Mouse (Mus musculus) frontal cortex, postnatal 36 days (tissue): ENCODE measurements around the gene Gns.

Experiments
- DNase-seq, 2 experiments: peaks; one replicate each; pipeline ENCODE4 v3.0.0; 2022; ENCODE audit warnings: low spot score in 2 of 2

The Gns gene

DNA sequence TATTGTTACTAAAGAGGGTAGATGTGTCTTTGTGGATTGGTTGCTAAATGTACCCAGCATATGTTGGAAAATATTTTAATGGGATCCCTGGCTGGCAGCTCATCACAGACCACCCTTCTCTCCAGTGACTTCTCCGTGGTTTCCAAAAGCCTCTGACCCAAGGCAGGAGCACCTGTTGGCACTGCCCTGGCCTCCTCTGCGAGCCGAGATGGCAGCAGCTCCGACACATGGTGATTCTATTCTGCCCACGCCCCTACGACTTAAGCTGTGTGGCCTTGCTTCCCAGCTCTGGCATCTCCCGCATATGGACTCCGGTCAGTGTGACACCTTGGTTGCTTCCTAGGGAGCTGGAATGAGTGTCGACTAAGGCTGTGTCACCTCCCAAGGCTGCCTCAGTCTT, 38.2 kb downstream of the Gns start:
- no peak for DNase-seq

DNA sequence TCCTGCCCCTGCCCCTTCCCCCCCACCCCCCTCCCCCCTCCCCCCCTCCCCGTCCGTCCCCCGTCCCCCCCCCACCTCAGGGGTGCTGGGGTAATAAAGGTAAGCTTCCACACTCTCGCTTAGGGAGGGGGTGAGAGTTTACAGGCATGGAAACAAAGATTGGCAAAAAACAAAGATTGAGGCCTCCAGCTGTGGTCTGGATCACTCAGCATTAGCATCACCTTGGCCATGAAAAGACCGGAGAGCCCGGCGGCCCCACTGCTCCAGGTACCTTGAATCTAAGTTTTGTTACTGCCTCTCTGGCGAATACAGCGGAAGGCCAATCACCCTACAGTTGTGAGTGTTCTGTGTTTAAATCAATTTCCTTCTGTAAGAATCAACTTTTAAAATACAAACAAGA, 39.1 kb downstream of the Gns start:
- no peak for DNase-seq

DNA sequence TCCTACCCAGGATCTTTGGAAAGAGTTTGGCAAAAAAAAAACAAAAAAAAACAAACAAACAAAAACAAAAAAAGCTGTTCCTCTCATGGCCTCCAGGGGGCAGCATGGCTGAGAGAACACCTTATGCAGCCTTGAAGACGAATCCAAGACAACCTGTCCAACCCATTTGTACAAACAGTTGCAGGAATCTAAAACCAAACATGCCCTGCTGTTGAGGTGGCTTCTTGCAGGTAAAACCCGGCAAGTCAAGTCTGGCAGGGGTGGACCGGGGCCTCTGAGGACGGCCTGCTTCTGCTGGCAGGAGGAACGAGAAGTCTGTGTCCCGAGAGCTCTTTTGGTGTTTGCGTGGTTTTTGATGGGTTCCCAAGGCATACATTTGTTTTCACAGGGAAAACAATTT, 44.8 kb downstream of the Gns start:
- DNase-seq = no peak

DNA sequence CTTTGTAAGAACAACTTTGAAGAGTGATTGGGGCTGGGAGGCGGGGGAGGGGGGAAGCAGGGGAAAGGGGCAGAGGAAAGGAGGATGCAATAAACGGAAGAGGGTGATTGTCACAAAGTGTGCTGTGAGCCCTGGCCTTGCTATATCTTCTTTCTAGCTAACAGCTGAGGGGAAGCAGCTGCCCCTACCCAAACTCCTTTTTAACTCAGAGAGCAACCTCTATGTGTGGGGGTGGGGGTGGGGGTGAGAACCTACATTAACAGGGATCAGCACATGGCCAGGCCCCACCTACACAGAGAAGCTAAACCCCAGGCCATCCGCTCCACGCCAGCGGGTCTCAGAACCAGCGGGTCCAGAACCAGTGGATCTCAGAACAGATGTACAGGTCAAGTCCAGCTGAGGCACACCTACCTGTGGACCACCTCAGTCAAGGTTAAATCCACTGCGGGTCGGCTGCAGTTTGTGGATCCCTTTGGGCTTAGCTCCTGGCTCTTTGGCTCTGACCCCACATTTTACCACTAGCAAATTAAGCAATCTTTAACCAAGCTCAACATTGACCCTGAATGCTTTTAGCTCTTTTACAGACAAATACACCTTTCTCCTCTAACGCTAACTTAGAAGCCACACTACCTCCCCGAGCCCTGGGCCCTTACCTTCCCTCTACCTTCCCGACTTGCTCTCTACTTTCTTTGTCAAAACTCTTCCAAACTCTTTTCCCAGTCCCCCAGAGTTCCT, 47.0 kb downstream of the Gns start:
- no peak for DNase-seq

DNA sequence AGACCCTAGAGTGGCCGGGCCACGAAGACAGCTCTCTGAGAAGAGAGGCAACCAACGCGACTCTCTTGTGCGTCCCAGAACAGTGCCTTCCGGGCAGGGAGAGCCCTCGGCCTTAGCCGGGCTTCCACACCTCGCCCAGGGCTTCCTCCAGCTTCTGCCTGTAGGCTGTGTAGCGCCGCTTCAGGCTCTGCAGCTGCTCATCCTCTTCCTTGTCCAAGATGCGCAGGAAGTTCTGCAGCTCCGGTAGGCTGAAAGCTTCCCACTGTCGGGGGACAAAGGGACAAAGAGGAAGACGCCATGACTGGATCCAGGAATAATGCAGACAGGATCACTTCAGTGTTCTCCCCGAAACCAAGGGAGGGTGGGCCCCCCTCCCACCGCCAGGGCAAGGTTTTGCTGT, 47.9 kb downstream of the Gns start:
- DNase-seq = no peak

DNA sequence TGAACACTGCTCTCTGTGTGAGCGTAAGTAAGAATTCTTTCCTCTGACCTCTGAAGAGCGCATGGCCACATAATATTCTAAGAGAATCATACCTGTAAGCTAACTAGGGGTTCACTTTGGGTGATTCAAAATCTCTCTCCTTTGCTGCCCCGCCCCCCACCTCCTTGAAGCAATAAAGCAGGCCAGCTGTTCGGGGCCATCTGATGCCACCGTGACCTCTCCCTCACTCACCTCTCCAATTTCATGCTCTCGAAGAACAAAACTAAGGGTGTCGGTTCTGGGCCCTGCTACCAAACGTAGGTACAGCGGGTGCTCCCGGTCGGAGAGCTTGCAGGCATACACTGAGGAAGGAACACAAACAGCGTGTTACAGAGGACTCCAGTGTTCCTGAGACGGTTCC, 49.2 kb downstream of the Gns start:
- DNase-seq = no peak

DNA sequence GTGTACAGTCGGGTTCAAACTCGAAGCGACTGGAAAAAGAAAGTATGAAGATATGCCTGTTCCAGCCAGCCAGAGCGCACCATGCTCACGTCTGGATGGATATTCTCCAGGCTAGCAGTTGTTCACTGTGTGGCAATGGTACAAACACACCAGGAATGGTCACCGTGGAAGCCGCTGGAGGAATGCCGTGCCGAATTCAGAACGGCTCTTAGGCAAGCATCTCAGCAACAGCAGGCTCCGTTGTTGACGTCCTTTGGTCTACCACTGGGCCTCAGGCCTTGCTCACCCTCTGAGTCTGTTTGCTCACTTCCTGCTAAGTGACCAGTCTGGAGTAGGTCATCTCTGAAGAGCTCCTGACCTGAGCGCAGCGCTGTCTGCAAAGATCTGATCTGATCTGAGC, 53.9 kb downstream of the Gns start:
- no peak for DNase-seq

DNA sequence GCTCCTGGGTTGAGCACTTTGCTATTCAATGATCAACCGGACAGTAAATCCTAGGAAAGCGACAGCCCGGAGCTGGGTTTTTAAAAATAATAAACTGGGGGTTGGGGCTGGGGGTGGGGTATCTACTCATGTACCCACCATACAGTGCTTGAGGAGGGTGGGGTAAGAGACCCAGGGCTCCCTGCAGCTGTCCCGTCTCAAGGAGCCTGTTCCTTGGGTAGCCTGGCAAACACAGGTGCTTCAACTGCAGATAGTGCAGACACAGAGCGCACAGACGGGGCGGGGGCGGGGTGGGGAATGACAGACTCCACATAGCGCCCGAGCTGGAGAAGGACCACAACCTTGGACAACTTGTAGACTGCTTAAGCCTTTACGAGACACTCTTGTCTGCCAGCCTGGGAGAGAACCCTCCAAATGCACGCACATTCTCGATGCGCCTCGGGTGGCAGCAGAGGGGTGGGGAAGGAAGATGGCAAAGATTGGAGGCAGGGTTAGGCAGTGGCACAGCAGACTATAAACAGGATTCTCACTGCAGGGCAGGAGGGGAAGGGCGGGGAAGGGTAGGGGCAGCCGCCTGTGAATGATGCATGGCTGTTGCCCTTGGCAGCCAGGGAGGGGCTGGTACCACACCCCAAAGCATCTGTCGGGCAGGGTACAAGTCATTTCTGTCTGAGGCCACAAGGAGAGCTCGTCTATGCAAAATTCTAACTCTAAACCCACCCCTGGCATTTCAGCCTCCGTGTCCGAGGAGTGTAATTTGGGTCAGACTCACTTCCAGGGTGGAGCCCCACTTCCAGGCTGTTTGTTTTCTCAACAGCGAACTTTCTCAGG, 55.0 kb downstream of the Gns start:
- no peak for DNase-seq

DNA sequence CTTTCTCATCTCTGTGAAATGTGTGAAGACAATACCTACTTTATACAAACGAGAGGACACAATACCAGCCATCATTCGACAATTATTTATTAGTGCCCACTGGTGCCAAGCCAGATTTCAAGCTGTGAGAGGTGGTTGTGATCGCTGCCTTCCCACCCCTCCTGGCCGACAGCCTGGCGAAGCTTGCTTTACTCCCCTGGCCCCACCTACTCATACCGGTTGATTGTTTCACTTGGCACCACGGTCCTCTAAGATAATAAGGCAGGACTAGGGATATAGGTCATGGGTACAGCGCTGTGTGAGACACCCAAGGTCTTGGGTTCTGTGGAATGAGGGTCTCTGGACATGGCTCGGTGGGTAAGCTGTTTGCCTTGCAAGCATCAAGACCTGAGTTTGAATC, 56.1 kb downstream of the Gns start:
- no peak for DNase-seq

DNA sequence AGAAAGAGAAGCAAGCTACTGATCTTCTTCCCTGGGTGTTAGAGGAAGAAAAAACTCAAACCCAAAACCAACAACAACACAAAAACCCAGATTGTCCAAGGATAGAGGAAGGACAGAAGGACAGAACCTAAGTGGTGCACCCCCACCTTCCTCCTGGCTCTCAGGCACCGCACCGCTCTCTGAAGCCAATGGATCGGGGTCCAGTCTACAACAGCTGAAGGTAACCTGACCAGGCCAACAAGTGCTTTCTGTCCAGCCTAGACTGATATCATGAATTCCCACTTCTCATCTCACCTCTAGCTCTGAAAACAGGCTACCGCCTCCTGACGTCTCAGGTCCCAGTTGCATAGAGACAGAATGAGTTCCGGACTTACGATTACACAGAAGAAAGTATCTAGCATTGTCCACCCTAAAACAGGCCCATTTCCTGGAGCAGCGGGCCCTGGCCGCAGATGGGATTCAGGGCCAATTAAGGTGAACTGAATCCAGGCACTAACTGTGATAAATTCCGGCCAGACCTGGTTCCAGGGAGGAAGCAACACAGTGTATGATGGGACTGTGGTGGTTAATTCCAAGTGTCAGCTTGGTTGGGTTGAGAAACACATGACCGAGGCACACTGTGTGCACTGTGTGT, 56.9 kb downstream of the Gns start:
- DNase-seq = no peak

DNA sequence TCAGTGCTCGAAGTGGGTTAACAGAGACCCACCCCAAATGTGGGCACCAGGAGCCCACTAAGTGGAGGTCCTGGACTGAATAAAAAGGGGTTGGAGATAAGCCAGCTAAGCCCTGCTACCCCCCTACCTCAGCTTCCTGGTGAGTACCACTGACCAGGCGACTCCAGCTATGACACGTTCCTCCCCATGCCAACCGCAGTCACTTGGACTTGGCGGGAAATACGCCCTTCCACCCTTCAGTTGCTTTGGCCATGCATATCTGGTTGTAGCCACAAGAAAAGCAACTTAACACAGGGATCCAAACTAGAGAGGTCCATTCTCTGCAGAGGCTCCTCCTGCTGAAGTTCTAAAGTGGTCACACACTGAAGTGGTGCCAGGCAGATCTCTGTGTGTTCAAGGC, 57.4 kb downstream of the Gns start:
- DNase-seq = no peak

DNA sequence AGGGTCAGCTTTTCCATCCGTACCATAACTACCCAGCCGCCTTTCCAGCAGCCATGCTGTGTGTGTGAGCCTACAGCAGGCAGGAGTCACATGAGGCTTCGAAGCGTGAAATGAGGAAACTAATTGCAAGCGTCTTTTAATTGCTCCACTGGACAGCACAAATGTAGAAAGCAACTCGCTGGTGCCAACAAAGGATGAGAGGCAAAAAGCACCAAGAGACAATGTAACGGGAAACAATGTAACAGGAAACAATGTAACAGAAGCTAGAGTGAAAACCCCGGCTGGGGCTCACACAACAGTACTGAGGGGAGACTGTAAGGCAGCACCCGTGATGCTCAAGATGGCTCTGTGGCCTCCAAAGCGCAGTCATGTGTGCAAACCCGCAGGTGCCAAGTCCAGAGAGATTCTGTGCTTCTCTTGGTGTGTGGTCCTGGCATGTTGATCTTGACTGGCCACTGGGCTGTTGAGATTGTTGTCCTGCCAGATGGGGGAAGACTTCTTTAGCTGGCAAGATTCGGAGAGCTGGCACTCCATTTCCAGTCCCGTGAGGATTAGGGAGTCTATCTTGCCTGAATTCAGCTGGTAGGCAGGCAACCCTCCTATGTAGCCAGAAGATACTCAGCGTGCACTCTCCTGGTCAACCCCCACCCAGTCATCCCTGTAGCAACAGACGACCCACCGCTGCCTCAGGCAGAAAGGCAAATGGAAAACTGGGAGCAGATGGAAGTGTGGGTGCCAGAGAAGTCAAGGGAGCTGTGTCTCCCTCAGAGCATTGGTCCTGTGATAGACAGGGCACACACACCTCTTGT, 58.9 kb downstream of the Gns start:
- no peak for DNase-seq

DNA sequence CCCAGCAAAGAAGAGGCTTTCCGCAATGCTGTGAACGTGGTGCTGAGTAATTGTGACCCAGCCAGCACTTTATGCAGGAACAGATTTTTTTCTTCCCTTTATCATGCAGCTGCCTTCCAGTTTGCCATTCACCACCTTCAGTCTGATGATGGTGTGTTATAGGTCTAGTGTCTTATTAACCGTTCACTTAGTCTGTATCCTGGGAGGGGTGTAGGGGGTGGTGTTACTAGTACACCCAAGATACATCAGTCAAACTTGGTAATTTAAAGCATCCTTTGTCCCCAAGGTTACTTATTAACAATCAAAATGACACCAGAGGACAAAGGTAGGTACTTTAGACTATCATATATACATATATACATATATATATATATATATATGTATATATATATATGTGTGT, 59.6 kb downstream of the Gns start:
- DNase-seq = no peak

DNA sequence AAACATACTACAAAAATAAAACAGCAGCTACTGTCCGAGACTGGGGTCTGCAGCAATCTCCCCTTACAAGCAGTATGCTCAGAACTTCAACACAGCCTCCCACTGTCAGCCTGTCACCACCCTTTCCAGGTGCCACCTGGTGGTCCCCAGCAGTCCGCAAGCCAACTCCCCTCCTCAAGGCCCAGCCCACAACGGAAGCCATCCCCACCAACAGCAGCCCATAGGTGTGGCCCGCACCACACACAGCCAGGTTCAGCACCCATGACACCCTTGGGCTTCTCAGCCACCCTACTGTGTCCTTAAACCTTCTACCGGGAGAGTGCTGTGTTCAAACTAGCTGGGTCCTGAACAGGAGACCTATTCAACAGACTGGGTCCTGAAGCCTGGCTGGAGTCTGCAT, 60.2 kb downstream of the Gns start:
- no peak for DNase-seq

DNA sequence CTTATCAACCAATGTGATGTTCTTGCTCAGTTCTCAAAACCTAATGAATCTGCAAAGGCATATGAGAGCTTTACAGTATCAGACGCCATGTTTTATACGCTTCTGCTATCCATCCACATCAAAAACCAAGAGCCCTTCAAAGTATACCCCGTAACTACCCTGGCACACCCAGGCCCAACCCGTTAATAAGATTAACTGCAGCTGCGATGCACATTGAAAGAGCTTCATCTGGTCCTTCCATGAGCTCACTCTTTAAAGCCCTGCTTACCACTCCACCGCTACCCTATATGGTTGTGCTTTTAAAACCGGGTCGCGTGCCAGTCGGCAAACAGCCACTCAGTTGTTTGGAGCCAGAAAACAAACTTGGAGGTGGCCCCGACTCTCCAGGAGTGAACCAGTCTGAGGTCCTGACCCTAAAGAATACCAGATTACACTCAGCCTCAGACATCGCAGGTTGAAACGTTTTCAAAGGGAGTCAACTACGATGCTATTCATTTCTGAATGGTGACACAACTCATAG, 60.7 kb downstream of the Gns start:
- DNase-seq = no peak

DNA sequence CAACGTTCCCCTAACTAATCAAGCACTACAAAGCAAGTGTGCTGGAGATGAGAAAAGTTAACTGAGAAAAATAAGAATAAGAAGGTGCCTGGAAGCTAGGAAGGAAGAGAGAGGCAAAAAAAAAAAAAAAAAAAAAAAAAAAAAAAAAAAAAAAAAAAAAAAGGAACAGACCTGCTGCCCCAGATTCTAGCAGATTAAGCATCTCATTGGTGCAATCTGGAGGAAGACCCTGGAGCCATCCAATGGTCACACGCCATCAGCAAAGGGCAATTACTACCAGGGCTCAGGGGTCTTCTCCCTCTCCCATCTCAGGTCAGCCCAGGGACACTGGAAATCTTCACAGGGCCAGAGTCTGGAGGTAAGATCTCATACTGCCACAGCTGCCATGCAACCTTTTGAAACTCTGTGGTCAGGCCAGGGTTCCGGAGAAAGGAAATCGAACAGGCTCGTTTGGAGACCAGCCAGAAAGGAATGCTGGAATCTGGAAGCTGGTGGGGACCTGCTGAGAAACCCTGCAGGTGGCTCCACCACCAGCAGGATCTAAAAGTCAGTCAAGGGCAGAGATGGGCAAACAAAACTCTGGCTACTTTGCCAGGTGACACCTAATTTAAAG, 61.7 kb downstream of the Gns start:
- DNase-seq = no peak

DNA sequence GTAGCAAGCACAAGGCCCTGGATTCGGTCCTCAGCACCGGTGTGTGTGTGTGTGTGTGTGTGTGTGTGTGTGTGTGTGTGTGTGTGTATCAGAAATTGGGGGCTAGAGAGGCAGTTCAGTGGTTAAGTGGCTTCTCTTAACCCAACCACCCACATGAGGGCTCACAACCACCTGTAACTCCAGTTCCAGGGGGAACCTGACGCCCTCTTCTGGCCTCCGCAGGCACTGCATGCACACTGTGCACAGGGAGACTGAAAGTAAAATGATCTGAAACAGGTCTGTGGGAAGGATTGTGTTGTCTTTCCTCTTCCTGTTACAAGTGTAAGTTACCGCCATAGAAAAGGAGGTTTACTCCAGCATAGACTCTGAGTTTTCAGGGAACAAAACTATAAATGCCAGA, 62.2 kb downstream of the Gns start:
- no peak for DNase-seq

DNA sequence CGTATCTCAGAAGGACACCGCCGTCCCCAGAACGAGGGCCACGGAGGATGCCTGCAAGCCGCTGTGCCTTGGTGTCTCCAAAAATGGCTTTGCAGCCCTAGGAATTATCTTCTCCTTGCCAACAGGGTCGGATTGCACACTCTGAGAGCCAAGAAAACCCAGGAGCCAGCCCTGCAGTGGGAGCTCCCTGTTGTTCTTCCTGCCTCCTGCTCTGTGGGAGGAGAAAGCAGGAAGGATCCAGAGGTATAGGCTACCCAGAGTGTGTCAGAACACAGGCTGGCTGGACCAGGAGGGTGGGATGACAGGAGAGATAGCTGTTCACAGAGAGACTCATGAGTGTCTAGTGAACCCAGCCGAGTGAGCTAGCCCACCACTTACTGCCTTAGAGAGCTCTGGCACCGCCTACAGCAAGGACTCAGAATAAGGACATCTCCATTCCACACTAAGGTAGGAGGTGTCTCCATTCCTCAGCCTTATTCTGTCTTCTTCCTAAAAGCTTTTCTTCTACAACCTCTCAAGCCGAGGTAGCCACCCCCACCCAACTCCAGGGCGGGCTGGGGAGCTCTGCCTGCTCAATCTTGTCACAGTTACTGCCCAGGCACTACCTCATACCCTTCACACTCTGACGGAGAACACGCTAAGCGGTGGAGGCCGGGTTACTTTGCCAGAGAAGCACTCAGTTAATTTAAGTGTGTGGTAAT, 63.3 kb downstream of the Gns start:
- DNase-seq = peak; percentile 60 to 67

DNA sequence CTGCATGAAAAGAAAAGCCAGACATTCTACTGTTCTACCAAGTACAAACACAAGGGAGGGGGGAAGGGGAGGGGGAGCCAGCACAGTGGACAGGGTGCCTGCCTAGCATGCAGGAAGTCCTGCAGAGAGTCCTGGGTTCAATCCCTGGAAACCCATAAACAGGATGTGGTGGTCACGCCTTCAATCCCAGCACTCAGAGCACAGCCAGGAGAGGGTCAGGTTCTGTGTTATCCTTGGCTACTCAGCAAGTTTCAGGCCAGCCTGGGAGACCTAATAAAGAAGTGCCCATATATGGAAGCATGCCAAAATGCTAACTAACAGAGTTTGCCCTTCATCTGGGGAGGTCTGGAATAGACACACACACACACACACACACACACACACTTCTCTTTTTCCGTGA, 64.2 kb downstream of the Gns start:
- DNase-seq = no peak

DNA sequence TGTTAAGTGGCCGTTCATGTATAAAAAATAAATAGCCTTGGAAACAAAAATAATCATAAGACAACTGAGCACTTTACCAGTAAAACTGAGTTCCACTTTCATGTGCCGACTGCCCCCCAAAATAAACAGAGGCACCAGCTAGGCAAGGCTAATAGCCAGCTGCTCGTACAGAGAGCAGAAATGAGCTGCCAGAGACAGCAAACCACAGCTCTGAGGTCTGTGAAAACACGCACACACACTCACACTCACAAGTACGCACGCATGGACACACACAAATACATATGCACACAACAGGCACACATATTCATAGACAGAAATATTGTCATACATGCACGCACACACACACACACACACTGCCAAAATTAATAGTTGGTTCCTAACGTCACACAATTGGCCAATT, 64.7 kb downstream of the Gns start:
- no peak for DNase-seq
